18 mouse cellular contexts compared by ENCODE assay signal in genomic region chr7:89700511-89700910, GRCm38 (mm10).
A peak's percentile ranks its signal among the peaks of the same experiment; 100 is the strongest.
DNase-seq lines count a peak whose midpoint lies in the region; ATAC-seq and TF ChIP-seq lines count a peak whose summit lies in the region.
"Had no signal": no experiment of that assay in that cellular context is flagged by ENCODE, and none has a peak within 500 bp of the region (broad histone marks: within the 10 kb centered on the region; RNA-seq: fewer than 3 reads in every experiment).

No protein-coding gene starts in this region.

- H3K27ac ChIP-seq in gastrocnemius, adult 2 months: peak overlapping the region; percentile 38
- peak overlapping the region; percentile 40 for H3K27ac ChIP-seq in embryonic facial prominence, embryonic 10.5 days (replicated peaks)
- H3K27ac ChIP-seq in forebrain, embryonic 12.5 days: no peak overlapping the region
- H3K27ac ChIP-seq: embryonic facial prominence, embryonic 13.5 days; forebrain, embryonic 13.5 days; heart, embryonic 15.5 days; hindbrain, embryonic 12.5 days had no signal

- 19% methylated on average over 1 of the region's 1 CpGs for WGBS in embryonic facial prominence, embryonic 10.5 days
- WGBS in forebrain, embryonic 12.5 days: 47% methylated on average over 1 of the region's 1 CpGs

- intact Hi-C loops in gastrocnemius, adult 2 months (cut with DNase I): no loop called here
- intact Hi-C loops in gastrocnemius, postnatal 14 days (cut with DNase I; ENCODE audit: low total_unique reads): no loop called here

- H3K9ac ChIP-seq in forebrain, embryonic 12.5 days: no peak overlapping the region
- H3K9ac ChIP-seq: embryonic facial prominence, embryonic 13.5 days; forebrain, embryonic 13.5 days; heart, embryonic 12.5 days; heart, embryonic 15.5 days; hindbrain, embryonic 12.5 days had no signal

- no peak overlapping the region for H3K4me2 ChIP-seq in forebrain, embryonic 12.5 days
- H3K4me2 ChIP-seq: embryonic facial prominence, embryonic 13.5 days; forebrain, embryonic 13.5 days; heart, embryonic 12.5 days; heart, embryonic 15.5 days; hindbrain, embryonic 12.5 days had no signal

- TF ChIP-seq CTCF in gastrocnemius, adult 2 months (IDR thresholded peaks at IDR 0.05): no peak

- no peak for ATAC-seq in inflammation-experienced regulatory T-cells, adult 6 months
- no peak for ATAC-seq in forebrain, embryonic 12.5 days (ENCODE audit: low FRiP score)
- ATAC-seq: activated CD4-positive, CD25-positive, alpha-beta regulatory T cell, adult 4 months; intestine, embryonic 16.5 days had no signal

- H3K27me3 ChIP-seq in embryonic facial prominence, embryonic 10.5 days (replicated peaks; ENCODE audit: low read depth, poor library complexity, severe bottlenecking): no peaks in the 10 kb centered on the region
- H3K27me3 ChIP-seq in forebrain, embryonic 12.5 days: no peaks in the 10 kb centered on the region
- H3K27me3 ChIP-seq: CH12.LX; embryonic facial prominence, embryonic 13.5 days; forebrain, embryonic 13.5 days; heart, embryonic 12.5 days; heart, embryonic 15.5 days; hindbrain, embryonic 12.5 days had no signal

- no peak overlapping the region for H3K4me3 ChIP-seq in gastrocnemius, adult 2 months
- no peak overlapping the region for H3K4me3 ChIP-seq in embryonic facial prominence, embryonic 10.5 days
- no peak overlapping the region for H3K4me3 ChIP-seq in forebrain, embryonic 12.5 days (replicated peaks)
- H3K4me3 ChIP-seq: embryonic facial prominence, embryonic 13.5 days; erythroblast, embryonic 14.5 days; forebrain, embryonic 13.5 days; heart, embryonic 12.5 days; heart, embryonic 15.5 days; hindbrain, embryonic 12.5 days had no signal

- H3K9me3 ChIP-seq in embryonic facial prominence, embryonic 10.5 days: no peaks in the 10 kb centered on the region
- H3K9me3 ChIP-seq in forebrain, embryonic 12.5 days: no peaks in the 10 kb centered on the region
- H3K9me3 ChIP-seq: embryonic facial prominence, embryonic 13.5 days; forebrain, embryonic 13.5 days; G1E; heart, embryonic 12.5 days; heart, embryonic 15.5 days; hindbrain, embryonic 12.5 days had no signal

- DNase-seq in gastrocnemius, adult 2 months: no peak
- no peak for DNase-seq in gastrocnemius, postnatal 14 days
- DNase-seq in embryo, embryonic 10.5 days (ENCODE audit: low spot score): peak; percentile 69
- DNase-seq in embryonic facial prominence, embryonic 10.5 days (ENCODE audit: low spot score): peak; percentile 25
- DNase-seq in retina, postnatal 1 day: peak; percentile 71
- DNase-seq in kidney, postnatal 36 days: no peak

- H3K4me1 ChIP-seq in embryonic facial prominence, embryonic 10.5 days: peaks cover 18% of the 10 kb centered on the region
- no peaks in the 10 kb centered on the region for H3K4me1 ChIP-seq in forebrain, embryonic 12.5 days
- H3K4me1 ChIP-seq: heart, embryonic 15.5 days; hindbrain, embryonic 12.5 days had no signal

- no peaks in the 10 kb centered on the region for H3K36me3 ChIP-seq in embryonic facial prominence, embryonic 10.5 days (replicated peaks)
- no peaks in the 10 kb centered on the region for H3K36me3 ChIP-seq in forebrain, embryonic 12.5 days (replicated peaks)
- H3K36me3 ChIP-seq: embryonic facial prominence, embryonic 13.5 days; G1E; heart, embryonic 12.5 days; heart, embryonic 15.5 days; hindbrain, embryonic 12.5 days had no signal

Comparison
In these comparisons a context has a peak if more than half of its experiments do, and no peak if none do; other contexts are left out.
1. DNase-seq: peak in embryo, embryonic 10.5 days (single experiment), embryonic facial prominence, embryonic 10.5 days (single experiment) and retina, postnatal 1 day (single experiment); none in gastrocnemius, adult 2 months (single experiment), gastrocnemius, postnatal 14 days (single experiment) and kidney, postnatal 36 days (0 of 2).